Comparison of ENCODE assay signal across 27 mouse cellular contexts in genomic region chr15:95280986-95281385, GRCm38 (mm10).
A peak's percentile ranks its signal among the peaks of the same experiment; 100 is the strongest.
DNase-seq lines count a peak whose midpoint lies in the region; ATAC-seq and TF ChIP-seq lines count a peak whose summit lies in the region.
"Had no signal": no experiment of that assay in that cellular context is flagged by ENCODE, and none has a peak within 500 bp of the region (broad histone marks: within the 10 kb centered on the region; RNA-seq: fewer than 3 reads in every experiment).

No protein-coding gene starts in this region.

- H3K36me3 ChIP-seq in kidney, postnatal 0 days (ENCODE audit: insufficient read depth, low read length), result no peaks in the 10 kb centered on the region
- H3K36me3 ChIP-seq: embryonic facial prominence, embryonic 13.5 days; G1E; hindbrain, embryonic 10.5 days; hindbrain, embryonic 13.5 days; intestine, embryonic 15.5 days had no signal

- TF ChIP-seq CTCF in kidney, postnatal 0 days (IDR thresholded peaks at IDR 0.05; ENCODE audit: low read depth), result no peak
- no peak for TF ChIP-seq CTCF in embryonic fibroblast, embryonic 13.5 days (IDR thresholded peaks at IDR 0.05; ENCODE audit: borderline replicate concordance, insufficient read depth, low read length)

- ATAC-seq in frontal cortex, adult (ENCODE audit: low TSS enrichment), result peak; percentile 82
- no peak for ATAC-seq in kidney, postnatal 0 days (replicated peaks; ENCODE audit: low FRiP score, low read depth)
- ATAC-seq: forebrain, embryonic 14.5 days; forebrain, postnatal 0 days; hindbrain, embryonic 16.5 days; intestine, embryonic 15.5 days had no signal

- 50% methylated on average over 2 of the region's 2 CpGs for WGBS in kidney, postnatal 0 days

- DNase-seq in frontal cortex, postnatal 36 days (ENCODE audit: low spot score in 2 of 2), result no peak
- DNase-seq in kidney, postnatal 0 days (ENCODE audit: low spot score), result peak; percentile 59
- DNase-seq in kidney, postnatal 10 days, result no peak
- no peak for DNase-seq in left cerebral cortex, adult 9 months (ENCODE audit: low spot score in 2 of 2)
- DNase-seq: adrenal gland, postnatal 10 days; adrenal gland, postnatal 36 days; B cell, adult 2 months; cerebellum, adult 11 months; cerebellum, adult 2 months; cerebellum, adult 9-11 months; cerebellum, postnatal 25 days; forebrain, postnatal 0 days; gastrocnemius, postnatal 10 days; gastrocnemius, postnatal 36 days; heart, postnatal 36 days had no signal

- no peaks in the 10 kb centered on the region for H3K9me3 ChIP-seq in kidney, postnatal 0 days (replicated peaks; ENCODE audit: low read length)
- H3K9me3 ChIP-seq: embryonic facial prominence, embryonic 13.5 days; hindbrain, embryonic 10.5 days; hindbrain, embryonic 13.5 days; intestine, embryonic 15.5 days had no signal

- no peak overlapping the region for H3K4me2 ChIP-seq in kidney, postnatal 0 days (ENCODE audit: low read length)
- H3K4me2 ChIP-seq: embryonic facial prominence, embryonic 13.5 days; heart, embryonic 11.5 days; hindbrain, embryonic 13.5 days; intestine, embryonic 15.5 days had no signal

- H3K27ac ChIP-seq in kidney, postnatal 0 days, result no peak overlapping the region
- peak overlapping the region; percentile 80 for H3K27ac ChIP-seq in embryonic fibroblast, embryonic 13.5 days (ENCODE audit: insufficient read depth, low read length)
- H3K27ac ChIP-seq: embryonic facial prominence, embryonic 13.5 days; hindbrain, embryonic 10.5 days; hindbrain, embryonic 13.5 days; intestine, embryonic 15.5 days had no signal

- no peak overlapping the region for H3K4me3 ChIP-seq in kidney, postnatal 0 days (replicated peaks; ENCODE audit: low read depth, low read length)
- H3K4me3 ChIP-seq in embryonic fibroblast, embryonic 13.5 days (ENCODE audit: insufficient read depth, low read length), result no peak overlapping the region
- H3K4me3 ChIP-seq: embryonic facial prominence, embryonic 13.5 days; hindbrain, embryonic 10.5 days; hindbrain, embryonic 13.5 days; intestine, embryonic 15.5 days had no signal

- H3K4me1 ChIP-seq in kidney, postnatal 0 days (replicated peaks; ENCODE audit: insufficient read depth, low read length), result 0 out of 2 replicates have a peak, but pooled peaks cover 4% of the 10 kb centered on the region
- H3K4me1 ChIP-seq in embryonic fibroblast, embryonic 13.5 days (ENCODE audit: control insufficient read depth, insufficient read depth, low read length), result peaks cover 3% of the 10 kb centered on the region
- H3K4me1 ChIP-seq: intestine, embryonic 15.5 days had no signal

- H3K9ac ChIP-seq in kidney, postnatal 0 days (ENCODE audit: low read depth, low read length), result no peak overlapping the region
- H3K9ac ChIP-seq: embryonic facial prominence, embryonic 13.5 days; forebrain, postnatal 0 days; hindbrain, embryonic 13.5 days; intestine, embryonic 15.5 days had no signal

- no peak for TF ChIP-seq POLR2A in embryonic fibroblast, embryonic 13.5 days (IDR thresholded peaks at IDR 0.05; ENCODE audit: low read depth, low read length)

- H3K27me3 ChIP-seq in kidney, postnatal 0 days (ENCODE audit: insufficient read depth, low read length), result no peaks in the 10 kb centered on the region
- H3K27me3 ChIP-seq: CH12.LX; embryonic facial prominence, embryonic 13.5 days; hindbrain, embryonic 13.5 days; intestine, embryonic 15.5 days; Patski had no signal
